In the genomic region with DNA sequence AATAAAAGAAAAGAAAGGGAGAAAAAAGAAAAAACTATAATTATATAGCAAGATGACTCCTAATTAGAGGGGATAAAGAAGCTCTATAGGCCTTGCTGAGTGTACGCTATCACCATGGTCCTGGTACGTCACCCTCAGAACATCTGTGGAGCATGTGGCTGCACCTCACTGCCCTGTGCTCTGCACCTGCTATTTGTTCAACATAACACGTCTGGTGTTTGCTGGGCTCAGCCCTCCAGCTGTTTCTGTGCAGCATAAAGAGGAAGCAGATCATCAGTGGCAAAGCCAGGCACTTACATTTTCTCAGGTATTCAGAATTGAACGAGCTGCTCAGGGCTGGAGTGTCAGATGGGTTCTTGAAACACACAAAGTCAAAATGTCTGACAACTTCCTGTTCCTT, we compare ENCODE assay signal across 33 mouse cellular contexts. TPM values are rescaled to one million over a fixed set of nuclear protein-coding genes. Genes with fewer than 3 reads are reported as not detected.
DNase-seq lines count a peak whose midpoint lies in the region; ATAC-seq and TF ChIP-seq lines count a peak whose summit lies in the region.
"Had no signal": no experiment of that assay in that cellular context is flagged by ENCODE, and none has a peak within 500 bp of the region (broad histone marks: within the 10 kb centered on the region; RNA-seq: fewer than 3 reads in every experiment).

No protein-coding gene starts in this region.

- WGBS in embryonic facial prominence, embryonic 11.5 days = 68% methylated on average over 4 of the region's 4 CpGs
- WGBS in embryonic facial prominence, embryonic 10.5 days = 72% methylated on average over 4 of the region's 4 CpGs
- whole genome bisulfite sequencing in midbrain, embryonic 13.5 days = 83% methylated on average over 4 of the region's 4 CpGs

- no peak overlapping the region for H3K4me3 ChIP-seq in embryonic facial prominence, embryonic 11.5 days (ENCODE audit: low read depth, low read length)
- H3K4me3 ChIP-seq in embryonic facial prominence, embryonic 10.5 days = no peak overlapping the region
- no peak overlapping the region for H3K4me3 ChIP-seq in CH12.LX (replicated peaks in 1 of 3; ENCODE audit: low read depth in 2 of 3, low read length in 2 of 3, poor library complexity in 1 of 3)
- no peak overlapping the region for H3K4me3 ChIP-seq in midbrain, embryonic 13.5 days (replicated peaks)
- H3K4me3 ChIP-seq: embryonic facial prominence, embryonic 15.5 days; forebrain, embryonic 13.5 days; heart, embryonic 12.5 days; hindbrain, embryonic 10.5 days; hindbrain, embryonic 15.5 days; liver, embryonic 15.5 days; lung, embryonic 15.5 days; megakaryocyte, embryonic 14.5 days; midbrain, embryonic 12.5 days; neural tube, embryonic 13.5 days had no signal

- no peaks in the 10 kb centered on the region for H3K36me3 ChIP-seq in embryonic facial prominence, embryonic 11.5 days (replicated peaks; ENCODE audit: control insufficient read depth, insufficient read depth, low read depth, low read length)
- no peaks in the 10 kb centered on the region for H3K36me3 ChIP-seq in embryonic facial prominence, embryonic 10.5 days (replicated peaks)
- no peaks in the 10 kb centered on the region for H3K36me3 ChIP-seq in CH12.LX (replicated peaks in 1 of 2; ENCODE audit: control insufficient read depth in 1 of 2, insufficient read depth in 1 of 2, low read length in 1 of 2)
- H3K36me3 ChIP-seq in midbrain, embryonic 13.5 days = no peaks in the 10 kb centered on the region
- H3K36me3 ChIP-seq: embryonic facial prominence, embryonic 15.5 days; heart, embryonic 12.5 days; hindbrain, embryonic 10.5 days; hindbrain, embryonic 15.5 days; liver, embryonic 15.5 days; lung, embryonic 15.5 days; midbrain, embryonic 12.5 days; neural tube, embryonic 13.5 days had no signal

- no peak overlapping the region for H3K27ac ChIP-seq in embryonic facial prominence, embryonic 11.5 days (replicated peaks; ENCODE audit: low read depth, low read length)
- H3K27ac ChIP-seq in embryonic facial prominence, embryonic 10.5 days (replicated peaks) = no peak overlapping the region
- H3K27ac ChIP-seq in CH12.LX (ENCODE audit: insufficient read depth, low read depth) = no peak overlapping the region
- H3K27ac ChIP-seq in midbrain, embryonic 13.5 days = no peak overlapping the region
- H3K27ac ChIP-seq: embryonic facial prominence, embryonic 15.5 days; forebrain, embryonic 13.5 days; hindbrain, embryonic 10.5 days; hindbrain, embryonic 15.5 days; kidney, postnatal 0 days; liver, embryonic 15.5 days; lung, embryonic 15.5 days; midbrain, embryonic 12.5 days; neural tube, embryonic 13.5 days; stomach, postnatal 0 days had no signal

- H3K27me3 ChIP-seq in embryonic facial prominence, embryonic 11.5 days (ENCODE audit: control insufficient read depth, insufficient read depth, low read length) = no peaks in the 10 kb centered on the region
- no peaks in the 10 kb centered on the region for H3K27me3 ChIP-seq in embryonic facial prominence, embryonic 10.5 days (replicated peaks; ENCODE audit: low read depth, poor library complexity, severe bottlenecking)
- H3K27me3 ChIP-seq in CH12.LX (replicated peaks) = no peaks in the 10 kb centered on the region
- no peaks in the 10 kb centered on the region for H3K27me3 ChIP-seq in midbrain, embryonic 13.5 days
- H3K27me3 ChIP-seq: embryonic facial prominence, embryonic 15.5 days; forebrain, embryonic 13.5 days; heart, embryonic 12.5 days; hindbrain, embryonic 15.5 days; liver, embryonic 15.5 days; lung, embryonic 15.5 days; midbrain, embryonic 12.5 days; neural tube, embryonic 13.5 days had no signal

- H3K4me2 ChIP-seq in embryonic facial prominence, embryonic 11.5 days (ENCODE audit: low read depth, low read length) = no peak overlapping the region
- H3K4me2 ChIP-seq in CH12.LX (ENCODE audit: insufficient read depth, low read depth, poor library complexity, severe bottlenecking) = no peak overlapping the region
- no peak overlapping the region for H3K4me2 ChIP-seq in midbrain, embryonic 13.5 days (replicated peaks)
- H3K4me2 ChIP-seq: embryonic facial prominence, embryonic 15.5 days; forebrain, embryonic 13.5 days; heart, embryonic 12.5 days; hindbrain, embryonic 15.5 days; liver, embryonic 15.5 days; lung, embryonic 15.5 days; midbrain, embryonic 12.5 days; neural tube, embryonic 13.5 days had no signal

- H3K4me1 ChIP-seq in embryonic facial prominence, embryonic 11.5 days (ENCODE audit: control insufficient read depth, insufficient read depth, low read length) = no peaks in the 10 kb centered on the region
- H3K4me1 ChIP-seq in embryonic facial prominence, embryonic 10.5 days = no peaks in the 10 kb centered on the region
- H3K4me1 ChIP-seq in CH12.LX (ENCODE audit: control insufficient read depth in 1 of 2, insufficient read depth in 2 of 2) = peaks cover 0 to 19% of the 10 kb centered on the region in 2 experiments; a peak in 2 of 4 replicates
- no peaks in the 10 kb centered on the region for H3K4me1 ChIP-seq in midbrain, embryonic 13.5 days (replicated peaks)
- H3K4me1 ChIP-seq: embryonic facial prominence, embryonic 15.5 days; forebrain, embryonic 13.5 days; hindbrain, embryonic 10.5 days; hindbrain, embryonic 15.5 days; liver, embryonic 15.5 days; lung, embryonic 15.5 days; megakaryocyte, embryonic 14.5 days; midbrain, embryonic 12.5 days; neural tube, embryonic 13.5 days had no signal

- no peaks in the 10 kb centered on the region for H3K9me3 ChIP-seq in embryonic facial prominence, embryonic 11.5 days (replicated peaks; ENCODE audit: control insufficient read depth, low read length)
- H3K9me3 ChIP-seq in embryonic facial prominence, embryonic 10.5 days = no peaks in the 10 kb centered on the region
- H3K9me3 ChIP-seq in CH12.LX (replicated peaks; ENCODE audit: low read length) = peaks cover 6% of the 10 kb centered on the region
- no peaks in the 10 kb centered on the region for H3K9me3 ChIP-seq in midbrain, embryonic 13.5 days
- H3K9me3 ChIP-seq: embryonic facial prominence, embryonic 15.5 days; forebrain, embryonic 13.5 days; heart, embryonic 12.5 days; hindbrain, embryonic 10.5 days; hindbrain, embryonic 15.5 days; liver, embryonic 15.5 days; lung, embryonic 15.5 days; megakaryocyte, embryonic 14.5 days; midbrain, embryonic 12.5 days; neural tube, embryonic 13.5 days had no signal

- no peak overlapping the region for H3K9ac ChIP-seq in embryonic facial prominence, embryonic 11.5 days (replicated peaks; ENCODE audit: low read length)
- H3K9ac ChIP-seq in CH12.LX (ENCODE audit: insufficient read depth, low read depth) = no peak overlapping the region
- H3K9ac ChIP-seq in midbrain, embryonic 13.5 days (replicated peaks) = no peak overlapping the region
- H3K9ac ChIP-seq: embryonic facial prominence, embryonic 15.5 days; forebrain, embryonic 13.5 days; heart, embryonic 12.5 days; hindbrain, embryonic 15.5 days; liver, embryonic 15.5 days; lung, embryonic 15.5 days; midbrain, embryonic 12.5 days; neural tube, embryonic 13.5 days had no signal

- TF ChIP-seq CTCF in CH12.LX (conservative IDR thresholded peaks at IDR 0.05 in 1 of 2, IDR thresholded peaks at IDR 0.05 in 1 of 2; ENCODE audit: low read depth in 2 of 2, low read length in 2 of 2) = no peak

- in situ Hi-C loops in CH12.LX (cut with MboI; ENCODE audit: low pct_ligation_motif_present, low pct_unique_long_range_greater_than_20kb, low sequenced_read_pairs) = loop anchor here (10.0 kb wide), 1 partner anchor 111 kb away; no protein-coding TSS in a partner anchor

- TF ChIP-seq RAD21 in CH12.LX (IDR thresholded peaks at IDR 0.05; ENCODE audit: low read depth, low read length) = no peak; the same call in 1 of the 2 replicates

- TF ChIP-seq EP300 in CH12.LX (IDR thresholded peaks at IDR 0.05; ENCODE audit: low read length) = no peak

- dilution Hi-C loops in CH12.LX (cut with MboI; ENCODE audit: extremely low pct_ligation_motif_present, extremely low pct_unique_long_range_greater_than_20kb, low sequenced_read_pairs) = no loop called here

- no peaks in the 10 kb centered on the region for H3K79me2 ChIP-seq in CH12.LX (replicated peaks; ENCODE audit: control insufficient read depth, extremely low read depth, insufficient read depth, poor library complexity, severe bottlenecking)

- TF ChIP-seq POLR2A in CH12.LX (IDR thresholded peaks at IDR 0.05; ENCODE audit: low read depth, low read length) = no peak

- ATAC-seq in embryonic facial prominence, embryonic 11.5 days (replicated peaks; ENCODE audit: insufficient number of reproducible peaks, low FRiP score, low TSS enrichment, low read depth) = no peak
- ATAC-seq in neutrophil, adult 5-6 weeks (ENCODE audit: extremely low read depth, insufficient number of reproducible peaks, low FRiP score, poor library complexity, severe bottlenecking) = peak; percentile 58; the same call in 1 of the 2 replicates
- no peak for ATAC-seq in midbrain, embryonic 13.5 days
- ATAC-seq: forebrain, embryonic 13.5 days; inflammation-experienced regulatory T-cells, adult 6 months had no signal

- DNase-seq in embryonic facial prominence, embryonic 11.5 days (ENCODE audit: low spot score) = peak; percentile 10
- no peak for DNase-seq in embryonic facial prominence, embryonic 10.5 days (ENCODE audit: low spot score)
- DNase-seq in spleen, postnatal 36 days (ENCODE audit: low spot score in 2 of 2) = peak; percentile 23 to 38
- DNase-seq in spleen, adult 12 weeks (ENCODE audit: low spot score) = no peak
- DNase-seq in CH12.LX (ENCODE audit: extremely low read depth) = peak; percentile 82
- no peak for DNase-seq in layer of hippocampus, adult 9-11 months
- DNase-seq: adrenal gland, postnatal 25 days; cerebellum, adult 11-12 months; cerebellum, adult 9-11 months; gastrocnemius, postnatal 25 days; heart, adult 18-20 months; kidney, adult 2 months; kidney, postnatal 4 days; layer of hippocampus, postnatal 36 days; left cerebral cortex, postnatal 4 days; liver; retina, postnatal 1 day; right cerebral cortex, postnatal 14 days had no signal

TF ChIP-seq in CH12.LX, 34 proteins besides CTCF, POLR2A, EP300 and RAD21 (continues in another document):
- TF ChIP-seq CHD2 (IDR thresholded peaks at IDR 0.05; ENCODE audit: low read length) (no peak), JUND (conservative IDR thresholded peaks at IDR 0.05; ENCODE audit: low read depth, low read length) (no peak), MAFK (IDR thresholded peaks at IDR 0.05; ENCODE audit: insufficient replicate concordance, low read length) (no peak), MYC (IDR thresholded peaks at IDR 0.05; ENCODE audit: low read depth, low read length) (peak; percentile 58; the same call in 1 of the 2 replicates), USF1 (IDR thresholded peaks at IDR 0.05; ENCODE audit: low read depth, low read length) (no peak), PAX5 (IDR thresholded peaks at IDR 0.05; ENCODE audit: low read length) (no peak)

RNA-seq across cellular contexts. Expression of gene Slc36a4, which starts 15.7 kb away (rescaled TPM):
- 18.3 and 19.3 TPM in 2 replicates for polyA plus RNA-seq in embryonic facial prominence, embryonic 11.5 days (2014; fragmentation: Nextera tagmentation; extraction: Ambion mirVana)
- 10.7 and 11.5 TPM in 2 replicates for polyA plus RNA-seq in embryonic facial prominence, embryonic 10.5 days (2016; fragmentation: Nextera tagmentation; extraction: Ambion mirVana)
- total RNA-seq in CH12.LX (2012; rRNA removed) (8.4 and 9.0 TPM in 2 replicates), CH12.LX (2014; rRNA removed) (9.2 and 10.3 TPM in 2 replicates)
- polyA plus RNA-seq in CH12.LX (2012; ENCODE audit: insufficient read length, low read depth) = 6.6 and 6.9 TPM in 2 replicates
- total RNA-seq in neutrophil, adult 5-6 weeks (2017) = 4.1 and 4.8 TPM in 2 replicates
- polyA plus RNA-seq in midbrain, embryonic 13.5 days (2015; fragmentation: Nextera tagmentation; extraction: Ambion mirVana) = 21.1 and 23.2 TPM in 2 replicates

Comparison
In these comparisons a context has a peak if more than half of its experiments do, and no peak if none do; other contexts are left out.
1. DNase-seq: peak in embryonic facial prominence, embryonic 11.5 days (single experiment), spleen, postnatal 36 days (2 of 2) and CH12.LX (single experiment); none in embryonic facial prominence, embryonic 10.5 days (single experiment), spleen, adult 12 weeks (single experiment) and layer of hippocampus, adult 9-11 months (single experiment).